Mouse (Mus musculus) adrenal gland, adult 2 months (tissue): ENCODE measurements around the gene Cmip. TPM values are rescaled to one million over a fixed set of nuclear protein-coding genes. Genes with fewer than 3 reads are reported as not detected.

Experiments
- DNase-seq: peaks from one replicate; pipeline ENCODE4 v3.0.0; 2021
- polyA plus RNA-seq: library from polyadenylated mRNA; depleted of rRNA; stranded (reverse); fragments of >200 nt; gene quantifications from 2 replicates; pipeline ENCODE4 v1.2.3, GENCODE M21; 2012
- total RNA-seq, 2 experiments: library from RNA; stranded (reverse); gene quantifications; 2 replicates each; pipeline ENCODE4 v1.2.3; 2021

The Cmip gene
- total and polyA plus RNA-seq, 3 experiments = 99.3 to 171 (median 133) TPM

DNA sequence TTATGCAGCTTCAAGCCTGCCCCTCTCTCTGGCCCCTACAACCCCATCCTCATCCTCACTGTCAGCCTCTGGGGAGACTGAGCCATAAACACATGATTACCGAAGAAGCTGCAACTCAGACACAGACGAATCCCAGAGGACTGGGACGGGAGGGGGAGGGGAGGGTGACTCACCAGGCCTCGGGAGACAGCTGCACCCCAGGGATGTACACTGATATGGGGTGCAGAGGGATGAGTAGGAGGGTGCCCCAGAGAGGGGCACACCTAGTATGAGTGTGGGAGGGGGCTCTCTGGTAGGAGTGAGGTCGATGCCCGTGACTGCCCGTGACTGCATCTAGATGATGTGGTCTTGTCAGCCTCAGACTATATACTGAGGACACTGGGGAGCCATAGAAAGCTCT is 121.8 kb downstream of the Cmip start:
- DNase-seq = peak; percentile 66

DNA sequence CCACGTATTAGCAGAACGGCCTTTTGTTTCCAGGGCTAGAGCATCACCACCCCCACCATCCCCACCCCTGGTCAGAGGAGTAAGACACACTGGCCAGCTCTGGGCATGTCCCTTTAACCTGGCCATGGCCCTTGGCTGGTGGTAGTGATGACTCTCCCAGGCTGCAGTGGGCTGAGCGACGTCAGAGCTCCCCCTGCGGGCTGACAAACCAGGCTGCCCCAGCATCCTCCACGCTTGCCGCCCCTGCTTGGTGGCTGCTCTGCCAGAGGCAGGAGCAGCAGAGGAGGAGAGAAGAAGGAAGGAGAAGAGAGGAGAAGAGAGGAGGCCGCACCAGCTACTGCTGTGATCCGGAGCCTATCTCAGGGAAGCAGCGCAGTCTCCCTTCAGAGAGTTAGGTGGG is 122.3 kb downstream of the Cmip start:
- DNase-seq = peak; percentile 85

DNA sequence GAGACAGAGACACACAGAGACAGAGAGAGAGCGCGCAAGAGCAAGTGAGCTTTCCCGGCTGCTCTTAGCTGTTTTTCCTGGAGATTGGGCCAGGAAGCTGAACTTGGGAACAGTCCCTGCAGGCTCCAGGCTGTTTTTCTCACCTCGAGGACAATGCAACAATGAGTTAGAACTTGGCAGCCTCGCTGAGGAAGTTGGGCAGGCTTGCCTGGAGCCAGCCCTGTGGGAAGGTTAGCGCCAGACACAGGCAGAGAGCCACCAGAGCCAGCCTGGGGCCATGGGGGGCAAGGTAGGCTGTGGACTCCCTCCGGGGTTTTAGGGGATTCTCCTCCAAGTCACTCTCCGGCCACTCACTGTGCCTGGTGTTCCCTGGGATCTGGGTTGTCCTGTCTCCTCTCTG is 123.9 kb downstream of the Cmip start:
- peak; percentile 77 for DNase-seq

GRCm38 (mm10) chr8:117386142-117386541 is 129.3 kb downstream of the Cmip start:
- DNase-seq = no peak

GRCm38 (mm10) chr8:117387642-117388041 is 130.8 kb downstream of the Cmip start:
- no peak for DNase-seq

- DNase-seq = peak; percentile 74
These were observed 131.5 kb downstream of the Cmip start for GRCm38 (mm10) chr8:117388370-117388769.

- DNase-seq = no peak
These were observed 137.0 kb downstream of the Cmip start for GRCm38 (mm10) chr8:117393853-117394252.

DNA sequence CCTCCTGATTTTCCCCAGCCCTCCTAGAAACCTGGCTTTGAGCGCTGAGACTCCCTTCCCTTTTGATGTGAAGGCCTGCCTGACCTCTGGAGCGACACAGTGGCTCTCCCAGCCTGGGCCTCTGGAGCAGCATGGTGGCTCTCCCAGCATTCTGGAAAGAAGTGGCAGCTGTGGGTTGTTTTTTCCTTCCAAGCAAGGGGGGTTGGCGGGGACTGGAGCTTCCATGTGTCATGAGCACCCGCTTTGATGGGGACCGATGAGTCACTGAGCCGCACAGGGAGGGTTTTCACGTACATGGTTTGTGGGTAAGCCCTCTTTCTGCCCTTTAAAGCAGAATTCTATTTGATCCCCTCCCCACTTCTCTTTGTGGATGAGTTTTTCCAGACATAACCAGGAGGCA is 138.2 kb downstream of the Cmip start:
- DNase-seq = peak; percentile 90

- no peak for DNase-seq
These were observed 140.0 kb downstream of the Cmip start for GRCm38 (mm10) chr8:117396884-117397283.

DNA sequence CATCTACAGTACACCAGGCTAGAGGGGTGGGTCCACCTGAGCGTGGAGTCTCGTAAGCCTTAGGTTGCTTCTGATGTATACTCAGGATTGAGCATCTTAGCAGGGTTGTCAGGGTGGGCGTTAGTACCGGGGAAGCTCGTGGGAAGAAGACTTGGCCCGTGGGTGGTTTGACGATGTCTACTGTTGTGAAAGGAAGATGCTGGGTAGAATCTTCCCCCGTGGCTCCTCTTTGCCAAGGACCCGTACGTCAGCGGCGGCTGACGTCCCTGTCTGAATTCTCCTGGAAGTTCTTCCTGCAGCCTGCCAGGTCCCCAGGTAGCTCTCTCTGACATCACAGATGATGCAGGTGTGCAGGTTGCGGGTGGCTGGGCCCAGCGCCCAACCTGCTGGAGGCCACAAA is 140.9 kb downstream of the Cmip start:
- no peak for DNase-seq

- no peak for DNase-seq
These were observed 142.4 kb downstream of the Cmip start for GRCm38 (mm10) chr8:117399229-117399628.

DNA sequence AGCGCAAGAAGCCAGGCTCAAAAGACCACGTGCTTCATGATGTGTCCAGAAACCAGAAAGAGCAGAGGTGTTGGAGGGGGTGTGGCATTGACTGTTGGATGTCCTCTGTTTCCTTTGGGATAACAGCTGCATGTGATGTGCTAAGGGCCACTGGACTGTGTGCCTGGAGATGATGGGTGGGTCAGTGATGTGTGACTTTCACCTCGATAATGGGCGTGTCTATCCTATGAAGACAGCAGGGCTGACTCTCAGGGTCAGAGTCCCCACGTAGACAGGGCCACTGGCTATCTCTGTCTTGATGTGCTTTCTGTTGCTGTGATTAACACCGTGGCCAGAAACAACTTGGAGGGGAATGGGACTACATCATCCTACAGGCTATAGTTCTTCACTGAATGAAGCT is 144.0 kb downstream of the Cmip start:
- no peak for DNase-seq

DNA sequence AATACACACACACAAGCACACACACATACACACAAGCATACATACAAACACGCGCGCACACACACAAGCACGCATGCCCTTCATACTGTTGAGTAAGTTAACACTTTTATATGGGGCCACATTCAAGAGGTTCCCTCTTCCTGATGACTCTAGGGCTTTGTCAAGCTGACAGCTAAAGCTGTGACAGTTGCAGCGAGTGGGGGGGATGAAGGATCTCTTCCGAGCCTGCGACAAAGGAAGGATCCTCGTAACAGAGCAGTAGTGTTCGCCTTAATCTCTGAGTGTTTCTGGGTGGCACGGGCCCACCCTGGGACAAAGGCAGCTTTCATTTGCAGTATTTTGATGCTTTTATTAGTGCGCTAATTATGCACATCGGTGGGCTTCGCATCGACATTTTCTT is 145.0 kb downstream of the Cmip start:
- no peak for DNase-seq

DNA sequence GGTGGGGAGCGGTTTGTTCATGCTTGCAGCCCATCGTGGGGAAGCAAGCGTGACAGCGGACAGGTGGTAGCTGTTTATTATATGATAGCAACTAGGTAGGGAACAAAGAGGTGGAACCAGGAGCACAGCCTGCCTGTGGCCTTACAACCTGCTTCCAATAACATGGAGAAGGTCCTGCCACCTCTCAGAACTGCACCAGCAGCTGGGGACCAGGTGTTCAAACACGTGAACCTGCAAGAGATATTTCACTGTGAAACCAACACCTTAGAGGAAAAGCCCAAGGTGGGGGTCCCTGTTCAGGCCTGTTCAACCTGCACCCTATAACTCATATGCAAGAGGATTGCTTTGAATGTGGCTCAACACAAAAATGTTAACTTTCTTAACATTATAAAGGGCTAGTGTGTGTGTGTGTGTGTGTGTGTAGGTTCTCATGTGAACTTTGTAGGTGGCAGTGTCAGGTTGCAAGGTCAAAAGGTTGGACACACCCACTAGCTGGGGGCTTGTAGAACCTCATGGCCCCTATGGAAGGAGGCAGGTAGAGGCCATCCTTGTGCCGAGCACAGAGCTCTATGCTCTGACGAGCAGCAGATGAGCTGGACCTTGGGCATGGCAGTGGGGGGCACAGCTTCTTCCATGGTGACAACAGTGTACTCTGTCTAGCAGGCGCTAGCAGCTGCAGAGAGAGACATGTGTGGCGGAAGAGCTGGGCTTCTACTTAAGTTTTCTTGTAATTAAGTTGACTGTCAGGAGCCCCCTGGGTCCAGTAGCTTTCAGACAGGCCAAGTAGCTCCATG is 146.2 kb downstream of the Cmip start:
- DNase-seq = no peak

DNA sequence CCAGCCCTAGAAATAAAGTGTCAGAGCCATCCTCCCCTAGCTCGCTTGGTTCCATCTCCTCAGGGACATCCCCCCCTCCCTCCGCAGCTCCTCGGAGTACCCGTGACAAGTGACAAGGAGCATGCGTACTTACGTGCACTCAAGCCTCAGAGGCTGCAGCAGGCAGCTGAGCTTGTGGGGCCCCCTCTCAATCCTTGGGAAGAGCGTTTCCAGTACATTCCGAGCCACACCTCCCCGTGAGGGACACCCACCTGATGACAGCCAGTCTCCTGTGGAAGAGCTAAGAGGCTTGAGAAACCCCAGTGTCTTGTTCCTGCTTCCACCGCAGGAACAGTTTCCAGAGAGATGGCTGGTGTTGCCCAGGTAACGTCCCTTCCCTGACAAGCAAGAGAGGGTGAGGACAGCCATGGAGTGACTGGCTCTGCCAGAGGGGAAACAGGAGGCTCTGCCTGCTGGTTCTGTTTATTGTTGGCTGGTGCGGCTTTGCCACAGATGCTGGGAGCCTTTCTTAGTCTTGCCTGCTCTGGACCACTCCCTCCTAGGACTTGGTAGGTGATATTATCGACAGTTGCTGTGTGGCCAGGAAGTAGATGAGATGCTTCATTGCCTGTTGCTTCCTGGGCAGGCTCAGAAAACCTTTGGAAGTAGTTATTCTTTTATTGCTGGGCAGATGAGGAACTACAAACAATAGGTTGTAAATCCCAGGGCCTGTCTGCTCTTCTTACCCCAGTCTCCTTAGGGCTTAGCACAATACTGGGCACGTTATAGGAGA is 147.0 kb downstream of the Cmip start:
- DNase-seq = no peak

- no peak for DNase-seq
These were observed 149.2 kb downstream of the Cmip start for GRCm38 (mm10) chr8:117406081-117406480.

DNA sequence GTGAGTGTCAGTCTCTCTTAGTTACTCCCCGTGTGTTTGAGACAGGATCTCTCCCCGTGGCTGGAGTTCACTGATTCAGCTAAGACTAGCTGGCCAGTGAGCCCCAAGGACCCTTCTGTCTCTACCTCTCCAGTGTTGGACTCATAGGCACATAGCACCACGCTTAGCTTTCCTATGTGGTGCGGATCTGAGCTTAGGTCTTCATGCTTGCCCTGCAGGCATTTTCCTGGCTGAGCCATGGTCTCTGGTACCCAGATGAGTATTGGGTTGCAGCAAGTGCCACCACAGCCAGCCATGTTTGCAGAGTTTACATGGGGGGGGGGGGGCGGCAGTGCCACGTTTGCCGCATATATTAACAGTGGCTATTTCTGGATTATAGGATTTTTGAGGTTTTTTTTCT is 151.8 kb downstream of the Cmip start:
- no peak for DNase-seq

- no peak for DNase-seq
These were observed 152.2 kb downstream of the Cmip start for GRCm38 (mm10) chr8:117409056-117409455.

- DNase-seq = peak; percentile 58
These were observed 153.5 kb downstream of the Cmip start for GRCm38 (mm10) chr8:117410391-117410790.

DNA sequence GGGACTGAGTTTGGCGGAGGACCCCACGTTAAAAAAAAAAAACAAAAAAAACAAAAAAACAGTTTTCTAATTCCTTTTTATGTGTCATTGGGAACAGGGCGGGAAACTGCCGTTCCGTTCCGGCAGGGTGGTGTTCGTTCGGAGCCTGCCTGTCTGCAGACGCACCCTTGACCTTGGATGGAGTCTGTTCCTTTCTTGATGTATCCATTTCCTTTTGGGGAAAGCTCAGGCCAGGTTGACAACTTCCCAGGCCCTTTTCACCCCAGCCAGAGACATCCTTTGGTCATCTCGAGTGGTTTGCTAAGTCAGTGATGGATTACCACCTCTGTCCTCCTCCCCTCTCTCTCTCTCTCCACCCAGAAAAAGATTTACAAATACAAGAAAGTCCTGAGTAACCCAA is 154.0 kb downstream of the Cmip start:
- DNase-seq = peak; percentile 58

- DNase-seq = no peak
These were observed 155.4 kb downstream of the Cmip start for GRCm38 (mm10) chr8:117412232-117412631.

DNA sequence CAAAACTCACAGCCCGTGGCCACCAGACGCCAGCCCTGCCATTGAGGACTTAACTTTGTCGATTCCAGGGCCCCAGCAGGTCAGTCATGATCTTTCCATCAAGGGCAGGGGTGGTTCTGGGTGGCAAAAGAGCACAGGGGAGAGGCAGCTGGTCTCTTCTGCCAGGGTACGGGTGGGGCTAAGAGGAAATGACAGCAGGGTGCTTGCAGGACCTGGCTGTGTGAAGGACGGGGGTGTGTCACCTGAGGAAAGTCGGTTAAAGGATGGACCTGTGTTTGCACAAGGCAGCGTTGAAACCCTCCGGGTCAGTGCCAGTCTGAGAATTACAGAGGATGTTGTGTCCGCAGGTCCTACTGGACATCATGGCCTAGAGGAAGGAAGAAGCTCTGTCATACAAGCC is 161.0 kb downstream of the Cmip start:
- no peak for DNase-seq

DNA sequence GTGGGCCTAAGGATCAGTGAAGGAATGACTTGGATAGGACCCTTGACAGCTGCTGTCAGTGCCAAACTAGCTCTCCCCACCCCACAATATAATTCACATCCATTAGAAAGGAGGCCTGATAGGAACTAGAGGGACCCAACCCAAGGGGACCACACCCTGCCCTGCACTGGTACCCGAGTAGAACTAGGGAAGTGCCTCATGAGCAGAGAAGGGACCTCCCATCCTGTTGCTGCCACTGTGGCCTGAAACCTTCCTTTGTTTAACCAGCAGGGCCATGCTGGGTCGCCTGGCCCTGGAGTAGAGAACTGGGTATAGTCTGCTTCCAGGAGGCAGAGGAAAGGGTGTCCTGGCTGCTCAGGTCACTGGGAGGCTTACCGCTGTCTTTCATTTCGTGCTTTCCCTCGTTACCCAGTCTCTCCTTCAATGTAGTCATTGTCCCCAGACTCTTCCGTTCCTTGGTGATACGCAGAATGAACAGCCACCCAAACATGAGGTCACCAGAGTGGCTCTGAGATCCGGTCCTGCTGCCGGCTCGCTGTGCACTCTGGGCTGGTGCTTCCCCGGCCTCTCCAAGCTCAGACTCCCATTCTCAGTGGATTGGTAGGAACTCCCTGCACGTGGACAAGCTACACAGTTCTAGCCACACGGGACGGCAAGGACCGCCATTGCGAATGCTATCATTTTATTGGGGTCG is 164.1 kb downstream of the Cmip start:
- DNase-seq = peak; percentile 30
